Mouse (Mus musculus): ENCODE measurements around the gene Gm20431. TPM values are rescaled to one million over a fixed set of nuclear protein-coding genes. Genes with fewer than 3 reads are reported as not detected.

Gene Gm20431
- polyA plus RNA-seq, 1 experiment from 2014 or later = 9.1 TPM

DNA sequence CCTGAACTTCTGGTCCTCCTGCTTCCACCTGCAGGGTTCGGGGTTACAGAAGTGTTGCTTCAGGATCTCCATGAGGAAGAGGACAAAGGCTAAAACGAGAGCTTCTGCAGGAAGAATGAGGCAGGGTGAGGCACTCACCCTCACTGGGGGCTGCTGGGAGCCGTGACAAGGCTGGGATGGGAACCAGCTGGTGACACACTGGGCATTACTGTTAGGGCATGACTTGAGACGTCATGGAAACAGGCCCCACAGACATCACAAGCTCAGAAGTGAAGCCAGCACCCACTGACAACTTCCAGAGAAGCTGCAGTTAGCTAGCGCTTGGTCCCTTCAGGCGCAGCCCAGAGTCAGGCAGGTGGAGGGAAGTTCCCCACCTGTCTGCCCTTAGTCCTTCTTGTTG lies 61.4 kb downstream of the Gm20431 start:
- DNase-seq (ENCODE audit: low spot score) (no peak), ATAC-seq (ENCODE audit: low read depth) (no peak)
- Histone ChIP-seq H3K9ac (ENCODE audit: low read depth, low read length) (no peak overlapping the region), H3K36me3 (ENCODE audit: control insufficient read depth, insufficient read depth, low read length) (no peaks in the 10 kb centered on the region), H3K4me2 (ENCODE audit: low read depth, low read length) (no peak overlapping the region), H3K9me3 (ENCODE audit: control insufficient read depth, low read length) (no peaks in the 10 kb centered on the region), H3K4me3 (ENCODE audit: low read depth, low read length) (no peak overlapping the region), H3K4me1 (ENCODE audit: control insufficient read depth, insufficient read depth, low read length) (peaks cover 44% of the 10 kb centered on the region), H3K27ac (replicated peaks; ENCODE audit: low read depth, low read length) (0 out of 2 replicates have a peak overlapping the region, but pooled peaks have one; percentile 24), H3K27me3 (replicated peaks; ENCODE audit: control insufficient read depth, insufficient read depth, low read length) (no peaks in the 10 kb centered on the region)
- 62% methylated on average over 6 of the region's 6 CpGs for WGBS

DNA sequence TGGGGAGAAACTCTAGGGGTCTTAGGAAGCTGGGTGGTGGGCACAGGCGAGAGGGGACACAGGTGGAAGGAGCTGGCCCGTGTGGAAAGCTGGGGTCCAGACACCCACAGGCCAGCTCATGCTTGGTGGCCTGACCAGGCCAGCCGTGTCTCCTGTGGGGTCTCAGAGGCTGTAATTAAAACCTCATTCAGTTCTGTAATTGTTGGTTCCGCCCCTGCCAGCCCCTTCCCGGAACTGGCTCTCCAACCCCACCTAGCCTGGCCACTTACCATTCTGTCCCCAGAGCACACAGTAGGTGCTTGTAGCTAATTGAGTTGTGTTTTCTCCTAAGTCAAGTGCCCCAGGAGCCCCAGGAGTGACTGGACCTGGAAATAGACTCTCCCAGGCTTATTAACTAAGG lies 62.1 kb downstream of the Gm20431 start:
- H3K9ac ChIP-seq (ENCODE audit: low read depth, low read length) = no peak overlapping the region
- H3K27ac ChIP-seq (replicated peaks; ENCODE audit: low read depth, low read length) = no peak overlapping the region
- H3K4me2 ChIP-seq (ENCODE audit: low read depth, low read length) = no peak overlapping the region
- DNase-seq (ENCODE audit: low spot score) (no peak), ATAC-seq (ENCODE audit: low read depth) (no peak)
- H3K4me1 ChIP-seq (ENCODE audit: control insufficient read depth, insufficient read depth, low read length) = peaks cover 51% of the 10 kb centered on the region
- no peak overlapping the region for H3K4me3 ChIP-seq (ENCODE audit: low read depth, low read length)
- no peaks in the 10 kb centered on the region for H3K36me3 ChIP-seq (ENCODE audit: control insufficient read depth, insufficient read depth, low read length)
- no peaks in the 10 kb centered on the region for H3K9me3 ChIP-seq (ENCODE audit: control insufficient read depth, low read length)
- no peaks in the 10 kb centered on the region for H3K27me3 ChIP-seq (replicated peaks; ENCODE audit: control insufficient read depth, insufficient read depth, low read length)
- WGBS = 57% methylated on average over 5 of the region's 5 CpGs

DNA sequence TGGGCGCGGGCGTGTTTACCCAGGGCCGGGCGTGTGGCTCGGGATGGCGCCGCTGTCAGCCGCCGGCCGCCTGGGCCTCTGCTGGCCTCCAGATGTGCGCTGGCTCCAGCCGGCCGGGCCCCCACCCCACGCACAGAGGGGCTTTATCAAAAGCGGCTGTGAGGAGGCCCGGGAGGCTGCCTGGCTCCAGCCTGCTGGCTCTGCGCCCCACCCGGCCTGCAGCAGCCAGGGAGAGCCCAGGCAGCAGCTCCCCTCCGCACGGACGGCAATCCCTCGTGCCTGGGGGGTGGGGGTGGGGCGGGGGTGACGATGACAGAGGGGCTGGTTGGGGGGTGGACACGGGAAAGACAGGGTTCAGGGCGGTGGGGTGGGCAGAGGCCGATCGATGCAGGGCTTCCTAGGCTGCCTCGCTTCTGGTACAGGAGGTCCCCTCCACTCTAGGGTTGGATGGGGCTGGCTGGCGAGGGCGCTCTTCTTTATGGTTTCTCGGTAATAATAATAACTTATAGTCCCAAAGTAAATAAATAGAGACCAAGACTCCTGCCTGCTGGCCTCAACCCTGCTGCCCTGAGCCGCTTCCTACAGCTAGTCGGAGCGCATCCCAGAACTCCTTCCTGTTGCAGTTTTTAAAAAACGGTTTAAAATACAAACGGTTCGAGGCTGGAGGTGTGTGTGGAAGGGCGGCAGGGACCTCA lies 63.7 kb downstream of the Gm20431 start:
- ATAC-seq (ENCODE audit: low read depth) = peak; percentile 89
- Histone ChIP-seq H3K27me3 (replicated peaks; ENCODE audit: control insufficient read depth, insufficient read depth, low read length) (no peaks in the 10 kb centered on the region), H3K9ac (ENCODE audit: low read depth, low read length) (peak overlapping the region; percentile 46), H3K36me3 (ENCODE audit: control insufficient read depth, insufficient read depth, low read length) (no peaks in the 10 kb centered on the region), H3K4me3 (ENCODE audit: low read depth, low read length) (peak overlapping the region; percentile 26), H3K27ac (replicated peaks; ENCODE audit: low read depth, low read length) (peak overlapping the region; percentile 89), H3K4me2 (ENCODE audit: low read depth, low read length) (peak overlapping the region; percentile 51), H3K9me3 (ENCODE audit: control insufficient read depth, low read length) (no peaks in the 10 kb centered on the region), H3K4me1 (ENCODE audit: control insufficient read depth, insufficient read depth, low read length) (peaks cover 61% of the 10 kb centered on the region)
- 37% methylated on average over 13 of the region's 40 CpGs for WGBS
- peak; percentile 94 for DNase-seq (ENCODE audit: low spot score)

DNA sequence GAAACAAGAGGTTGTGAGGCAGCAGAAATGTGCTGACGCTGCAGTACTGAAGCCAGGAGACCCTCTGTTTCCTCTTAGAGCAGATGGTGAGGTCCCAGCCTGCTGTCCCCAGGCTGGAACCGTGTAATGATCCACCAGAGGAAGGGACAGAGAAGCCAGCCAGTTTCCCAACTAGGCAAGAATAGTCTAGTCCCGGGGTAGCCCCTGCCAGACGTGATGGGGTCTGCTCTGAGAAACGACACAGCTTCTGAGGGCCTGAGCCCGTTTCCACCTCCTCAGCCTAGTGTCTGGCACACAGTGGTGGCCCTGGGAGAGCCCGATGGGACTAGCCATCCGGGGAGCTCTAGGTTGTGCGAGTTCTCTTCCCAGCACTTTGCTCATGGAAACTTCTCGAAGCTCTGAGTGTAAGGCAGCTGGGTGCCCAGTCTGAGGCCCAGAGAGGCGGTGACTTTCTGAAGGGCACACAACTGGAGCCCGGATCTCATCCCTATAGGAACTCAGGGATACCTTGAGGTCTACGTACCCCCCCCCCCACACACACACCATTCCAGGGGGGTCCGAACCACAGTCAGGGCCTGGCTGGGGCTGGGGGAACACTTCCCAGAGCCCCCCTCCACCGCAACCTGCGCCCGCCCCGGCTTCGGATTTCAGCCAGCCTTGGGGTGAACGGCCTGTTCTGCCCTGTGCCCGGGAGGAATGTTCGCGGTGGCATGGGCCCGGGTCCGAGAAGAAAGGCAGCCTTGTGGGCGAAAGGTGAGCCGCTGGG lies 64.4 kb downstream of the Gm20431 start:
- Histone ChIP-seq H3K27ac (replicated peaks; ENCODE audit: low read depth, low read length) (peak overlapping the region; percentile 89), H3K36me3 (ENCODE audit: control insufficient read depth, insufficient read depth, low read length) (no peaks in the 10 kb centered on the region), H3K4me1 (ENCODE audit: control insufficient read depth, insufficient read depth, low read length) (peaks cover 61% of the 10 kb centered on the region), H3K9ac (ENCODE audit: low read depth, low read length) (peak overlapping the region; percentile 46), H3K4me2 (ENCODE audit: low read depth, low read length) (peak overlapping the region; percentile 51), H3K4me3 (ENCODE audit: low read depth, low read length) (peak overlapping the region; percentile 26), H3K9me3 (ENCODE audit: control insufficient read depth, low read length) (no peaks in the 10 kb centered on the region), H3K27me3 (replicated peaks; ENCODE audit: control insufficient read depth, insufficient read depth, low read length) (no peaks in the 10 kb centered on the region)
- no peak; the same call in 1 of the 2 replicates for ATAC-seq (ENCODE audit: low read depth)
- DNase-seq (ENCODE audit: low spot score) = peak; percentile 62
- 11% methylated on average over 20 of the region's 27 CpGs for WGBS

DNA sequence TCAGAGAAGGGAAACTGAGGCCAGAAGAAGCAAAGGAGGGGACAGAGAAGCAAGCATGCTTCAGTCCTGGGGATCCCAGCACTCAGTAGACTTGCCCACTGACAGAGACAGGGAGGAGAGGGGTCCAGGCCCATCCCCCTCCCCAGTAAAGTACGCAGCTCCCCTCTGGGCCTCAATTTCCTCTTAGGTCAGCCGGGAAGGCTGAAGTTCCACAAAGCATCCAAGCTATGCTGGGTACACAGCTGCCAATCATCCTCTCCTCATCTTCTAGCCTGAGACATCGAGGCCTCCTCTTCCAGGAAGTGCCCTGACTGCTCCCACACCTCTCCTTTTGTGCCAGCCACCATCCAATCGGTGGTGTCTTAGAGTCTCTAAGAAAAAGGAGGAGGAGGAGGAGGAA lies 65.0 kb downstream of the Gm20431 start:
- Histone ChIP-seq H3K4me3 (ENCODE audit: low read depth, low read length) (no peak overlapping the region), H3K36me3 (ENCODE audit: control insufficient read depth, insufficient read depth, low read length) (no peaks in the 10 kb centered on the region), H3K9me3 (ENCODE audit: control insufficient read depth, low read length) (no peaks in the 10 kb centered on the region), H3K4me2 (ENCODE audit: low read depth, low read length) (peak overlapping the region; percentile 28), H3K27me3 (replicated peaks; ENCODE audit: control insufficient read depth, insufficient read depth, low read length) (no peaks in the 10 kb centered on the region), H3K27ac (replicated peaks; ENCODE audit: low read depth, low read length) (peak overlapping the region; percentile 89), H3K9ac (ENCODE audit: low read depth, low read length) (peak overlapping the region; percentile 9; the same call in 1 of the 2 replicates), H3K4me1 (ENCODE audit: control insufficient read depth, insufficient read depth, low read length) (peaks cover 61% of the 10 kb centered on the region)
- WGBS = 28% methylated on average over 3 of the region's 4 CpGs
- DNase-seq (ENCODE audit: low spot score) (no peak), ATAC-seq (ENCODE audit: low read depth) (no peak)

DNA sequence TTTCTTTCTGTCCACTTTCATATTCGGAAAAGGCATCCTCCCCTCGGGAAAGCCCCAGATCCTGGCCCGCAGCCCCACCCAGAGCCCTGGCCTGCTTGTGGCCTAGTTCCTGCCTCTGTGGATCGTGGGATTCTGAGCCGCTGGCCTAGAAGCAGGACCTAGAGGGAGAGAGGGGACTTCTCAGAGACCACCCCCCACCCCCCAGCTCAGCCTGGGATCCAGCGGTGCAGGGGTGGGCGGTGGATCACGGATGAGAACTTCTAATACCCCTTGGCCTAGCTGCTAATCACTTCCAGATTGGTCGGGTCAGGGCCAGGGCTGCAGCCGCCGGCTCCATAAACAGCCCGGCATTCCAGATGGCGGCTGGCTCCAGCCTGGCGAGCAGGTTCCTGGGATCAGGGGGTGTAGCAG lies 65.5 kb downstream of the Gm20431 start:
- Histone ChIP-seq H3K4me1 (ENCODE audit: control insufficient read depth, insufficient read depth, low read length) (peaks cover 61% of the 10 kb centered on the region), H3K4me3 (ENCODE audit: low read depth, low read length) (no peak overlapping the region), H3K27me3 (replicated peaks; ENCODE audit: control insufficient read depth, insufficient read depth, low read length) (no peaks in the 10 kb centered on the region), H3K9ac (ENCODE audit: low read depth, low read length) (peak overlapping the region; percentile 9; the same call in 1 of the 2 replicates), H3K4me2 (ENCODE audit: low read depth, low read length) (peak overlapping the region; percentile 28), H3K9me3 (ENCODE audit: control insufficient read depth, low read length) (no peaks in the 10 kb centered on the region), H3K36me3 (ENCODE audit: control insufficient read depth, insufficient read depth, low read length) (no peaks in the 10 kb centered on the region), H3K27ac (replicated peaks; ENCODE audit: low read depth, low read length) (peak overlapping the region; percentile 89)
- ATAC-seq (ENCODE audit: low read depth) (peak; percentile 24), DNase-seq (ENCODE audit: low spot score) (peak; percentile 84)
- 12% methylated on average over 14 of the region's 14 CpGs for WGBS

DNA sequence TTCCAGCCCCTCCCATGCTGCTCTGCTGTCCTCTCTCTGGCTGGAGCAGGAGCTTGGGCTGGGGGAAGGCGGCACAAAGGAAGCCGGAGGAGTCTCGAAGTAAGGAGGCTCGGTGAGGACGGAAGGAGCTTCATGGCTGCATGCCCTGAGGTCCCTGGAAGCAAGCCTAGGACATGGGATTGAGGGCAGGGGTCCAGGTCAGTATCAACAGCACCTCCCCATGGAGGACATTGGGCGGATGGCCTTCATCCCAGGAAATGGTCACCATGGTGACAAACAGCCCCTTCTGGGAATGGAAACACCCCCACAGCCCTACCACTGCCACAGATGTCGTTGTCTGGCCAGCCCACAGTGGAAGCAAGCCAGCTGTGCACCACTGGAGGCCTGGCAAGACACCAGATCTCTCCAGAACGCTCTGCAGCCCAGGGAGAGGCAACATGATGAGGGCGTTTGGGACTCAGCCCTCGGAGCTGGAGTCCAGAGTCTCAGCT lies 66.8 kb downstream of the Gm20431 start:
- Histone ChIP-seq H3K4me3 (ENCODE audit: low read depth, low read length) (no peak overlapping the region), H3K36me3 (ENCODE audit: control insufficient read depth, insufficient read depth, low read length) (no peaks in the 10 kb centered on the region), H3K9ac (ENCODE audit: low read depth, low read length) (0 out of 2 replicates have a peak overlapping the region, but pooled peaks have one; percentile 17), H3K9me3 (ENCODE audit: control insufficient read depth, low read length) (no peaks in the 10 kb centered on the region), H3K4me1 (ENCODE audit: control insufficient read depth, insufficient read depth, low read length) (peaks cover 55% of the 10 kb centered on the region), H3K4me2 (ENCODE audit: low read depth, low read length) (peak overlapping the region; percentile 21), H3K27ac (replicated peaks; ENCODE audit: low read depth, low read length) (peak overlapping the region; percentile 89), H3K27me3 (replicated peaks; ENCODE audit: control insufficient read depth, insufficient read depth, low read length) (no peaks in the 10 kb centered on the region)
- DNase-seq (ENCODE audit: low spot score) = peak; percentile 93
- WGBS = 12% methylated on average over 9 of the region's 10 CpGs
- peak; percentile 20; the same call in 1 of the 2 replicates for ATAC-seq (ENCODE audit: low read depth)

DNA sequence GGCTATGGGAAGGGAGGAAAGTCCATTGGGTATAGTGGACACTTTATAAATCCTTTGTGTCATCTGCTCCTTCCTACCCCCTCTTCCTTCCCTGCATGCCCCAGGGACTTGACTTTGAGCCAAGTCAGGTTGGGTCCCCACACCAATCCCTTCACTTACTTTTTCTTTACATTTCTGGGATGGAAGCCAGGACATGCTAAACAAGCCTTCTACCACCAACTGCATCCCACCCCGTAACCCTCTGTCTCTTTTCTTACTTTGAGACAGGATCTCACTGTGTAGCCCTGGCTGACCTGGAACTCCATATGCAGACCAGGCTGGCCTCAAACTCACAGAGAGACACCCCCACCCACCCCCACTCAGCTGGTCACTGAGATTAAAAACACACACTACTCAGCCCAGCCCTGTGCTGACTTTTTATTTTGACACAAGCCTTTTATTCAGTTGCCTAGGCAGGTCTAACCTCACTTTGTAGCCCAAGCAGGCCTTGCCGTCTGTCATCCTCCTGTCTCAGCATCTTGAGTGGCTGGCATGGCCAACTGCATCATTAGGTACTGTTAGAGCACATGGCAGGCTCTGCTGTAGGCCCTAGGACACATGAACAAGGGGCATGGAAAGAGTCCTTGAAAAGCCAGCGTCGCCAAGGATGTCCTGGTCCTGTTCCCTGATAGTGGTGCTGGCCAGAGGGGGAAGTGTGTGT lies 67.6 kb downstream of the Gm20431 start:
- Histone ChIP-seq H3K9ac (ENCODE audit: low read depth, low read length) (peak overlapping the region; percentile 25; the same call in 1 of the 2 replicates), H3K4me1 (ENCODE audit: control insufficient read depth, insufficient read depth, low read length) (peaks cover 58% of the 10 kb centered on the region), H3K9me3 (ENCODE audit: control insufficient read depth, low read length) (no peaks in the 10 kb centered on the region), H3K4me2 (ENCODE audit: low read depth, low read length) (peak overlapping the region; percentile 21; the same call in 1 of the 2 replicates), H3K27me3 (replicated peaks; ENCODE audit: control insufficient read depth, insufficient read depth, low read length) (no peaks in the 10 kb centered on the region), H3K4me3 (ENCODE audit: low read depth, low read length) (no peak overlapping the region), H3K36me3 (ENCODE audit: control insufficient read depth, insufficient read depth, low read length) (no peaks in the 10 kb centered on the region), H3K27ac (replicated peaks; ENCODE audit: low read depth, low read length) (peak overlapping the region; percentile 89)
- ATAC-seq (ENCODE audit: low read depth) (no peak), DNase-seq (ENCODE audit: low spot score) (peak; percentile 59)
- WGBS = 68% methylated on average over 4 of the region's 4 CpGs

Measured in embryonic facial prominence, embryonic 14.5 days (tissue).